Mouse (Mus musculus): Measurements from ENCODE around the gene Crtc3. TPM values are rescaled to one million over a fixed set of nuclear protein-coding genes. Genes with fewer than 3 reads are reported as not detected.

The Crtc3 gene
- polyA plus RNA-seq, 1 experiment from 2014 or later = 4.1 TPM

- no peaks in the 10 kb centered on the region for H3K27me3 ChIP-seq (ENCODE audit: insufficient read depth, low read length)
- no peaks in the 10 kb centered on the region for H3K36me3 ChIP-seq (replicated peaks; ENCODE audit: insufficient read depth, low read length)
- no peaks in the 10 kb centered on the region for H3K9me3 ChIP-seq (ENCODE audit: low read length)
- TF ChIP-seq EP300 (IDR thresholded peaks at IDR 0.05; ENCODE audit: low read depth) (no peak), CTCF (IDR thresholded peaks at IDR 0.05; ENCODE audit: low read depth) (no peak)
- no peak overlapping the region for H3K9ac ChIP-seq (replicated peaks)
- no peak for DNase-seq
- H3K4me1 ChIP-seq (ENCODE audit: insufficient read depth) = peaks cover 26% of the 10 kb centered on the region
- ATAC-seq = no peak
- H3K4me3 ChIP-seq (ENCODE audit: low read depth, low read length) = no peak overlapping the region
- WGBS (ENCODE audit: insufficient replicate concordance) = 75% methylated on average over 8 of the region's 8 CpGs
- H3K27ac ChIP-seq (ENCODE audit: low read depth) = no peak overlapping the region
- H3K4me2 ChIP-seq (ENCODE audit: low read depth, low read length) = no peak overlapping the region
Observed at GRCm38 (mm10) chr7:80657896-80658295, 30.8 kb downstream of the Crtc3 start.

DNA sequence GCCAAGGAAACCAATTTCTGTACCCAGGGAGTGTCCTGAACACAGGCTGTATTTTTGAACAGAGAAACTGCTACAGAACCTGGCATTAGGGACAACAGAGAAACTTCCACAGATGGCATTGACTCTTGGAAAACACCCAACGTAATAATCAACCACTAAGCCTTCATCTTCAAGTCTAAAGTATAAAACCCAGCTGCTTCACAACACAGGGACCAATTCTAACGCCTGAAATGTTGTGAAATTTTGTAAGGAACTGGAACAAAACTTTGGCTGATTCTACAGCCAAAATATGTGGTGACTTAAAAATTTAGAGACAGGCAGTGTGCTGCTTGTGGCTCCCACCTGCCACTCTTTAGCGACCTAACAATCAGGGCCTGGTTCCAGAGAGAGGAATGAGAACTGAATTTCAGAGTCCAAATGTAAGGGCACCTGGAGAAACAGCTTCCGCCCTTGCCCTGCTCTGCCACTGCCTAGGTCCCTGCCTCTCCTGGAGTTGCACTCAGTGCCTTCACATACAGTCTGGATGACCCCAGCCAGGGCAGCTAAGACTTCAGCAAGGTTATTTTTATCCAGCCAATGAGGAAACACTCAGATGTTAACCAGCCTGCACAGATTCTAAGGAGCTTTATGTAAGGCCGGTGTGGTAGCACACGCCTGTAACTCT is 33.2 kb downstream of the Crtc3 start:
- no peak overlapping the region for H3K4me3 ChIP-seq (ENCODE audit: low read depth, low read length)
- DNase-seq (no peak), ATAC-seq (no peak)
- no peak for TF ChIP-seq EP300 (IDR thresholded peaks at IDR 0.05; ENCODE audit: low read depth)
- no peak for TF ChIP-seq CTCF (IDR thresholded peaks at IDR 0.05; ENCODE audit: low read depth)
- H3K36me3 ChIP-seq (replicated peaks; ENCODE audit: insufficient read depth, low read length) = no peaks in the 10 kb centered on the region
- no peaks in the 10 kb centered on the region for H3K27me3 ChIP-seq (ENCODE audit: insufficient read depth, low read length)
- WGBS (ENCODE audit: insufficient replicate concordance) = 67% methylated on average over 6 of the region's 6 CpGs
- no peak overlapping the region for H3K9ac ChIP-seq (replicated peaks)
- H3K27ac ChIP-seq (ENCODE audit: low read depth) = no peak overlapping the region
- H3K9me3 ChIP-seq (ENCODE audit: low read length) = no peaks in the 10 kb centered on the region
- H3K4me1 ChIP-seq (ENCODE audit: insufficient read depth) = peaks cover 31% of the 10 kb centered on the region
- H3K4me2 ChIP-seq (ENCODE audit: low read depth, low read length) = no peak overlapping the region

DNA sequence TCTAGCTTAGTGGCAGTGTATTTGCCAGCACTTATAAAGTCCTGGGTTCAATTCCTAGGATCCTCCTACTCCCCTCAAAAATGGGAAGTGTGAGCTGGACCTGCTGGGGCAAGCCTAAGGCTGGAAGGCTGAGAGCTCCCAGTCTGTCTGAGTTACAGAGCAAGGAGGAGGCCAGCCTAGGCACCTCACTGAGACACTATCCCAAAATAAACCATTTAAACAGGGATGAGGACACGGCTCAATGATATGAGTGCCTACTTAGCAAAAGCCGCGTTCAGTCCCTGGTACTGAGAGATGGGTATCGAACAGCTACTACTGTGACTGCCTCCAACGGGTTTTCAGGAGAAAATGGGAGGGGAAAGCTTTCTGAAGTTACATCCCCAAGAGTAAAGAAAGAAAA is 33.8 kb downstream of the Crtc3 start:
- H3K4me3 ChIP-seq (ENCODE audit: low read depth, low read length) = no peak overlapping the region
- H3K4me1 ChIP-seq (ENCODE audit: insufficient read depth) = peaks cover 31% of the 10 kb centered on the region
- no peak overlapping the region for H3K27ac ChIP-seq (ENCODE audit: low read depth)
- TF ChIP-seq EP300 (IDR thresholded peaks at IDR 0.05; ENCODE audit: low read depth) (no peak), CTCF (IDR thresholded peaks at IDR 0.05; ENCODE audit: low read depth) (no peak)
- H3K9me3 ChIP-seq (ENCODE audit: low read length) = no peaks in the 10 kb centered on the region
- H3K36me3 ChIP-seq (replicated peaks; ENCODE audit: insufficient read depth, low read length) = no peaks in the 10 kb centered on the region
- ATAC-seq = no peak
- 88% methylated on average over 5 of the region's 5 CpGs for WGBS (ENCODE audit: insufficient replicate concordance)
- H3K27me3 ChIP-seq (ENCODE audit: insufficient read depth, low read length) = no peaks in the 10 kb centered on the region
- H3K9ac ChIP-seq (replicated peaks) = no peak overlapping the region
- no peak overlapping the region for H3K4me2 ChIP-seq (ENCODE audit: low read depth, low read length)
- no peak for DNase-seq

DNA sequence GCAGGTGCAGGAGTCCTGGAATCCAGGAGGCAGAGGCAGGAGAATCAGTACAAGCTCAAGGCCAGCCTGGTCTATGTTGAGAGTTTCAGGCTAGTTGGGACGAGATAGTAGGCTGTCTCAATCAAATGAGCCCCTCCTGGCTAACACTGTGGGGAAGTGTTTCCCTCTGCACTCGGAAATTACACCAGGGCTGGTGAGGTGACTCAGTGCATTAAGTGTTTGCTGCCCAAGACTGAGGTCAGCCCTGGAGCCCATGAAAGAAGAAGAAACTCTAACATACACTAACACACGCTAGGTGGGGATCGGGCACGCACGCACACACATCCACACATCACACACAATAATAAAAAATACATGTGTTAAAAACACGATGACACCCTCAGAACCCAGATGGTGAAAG is 34.3 kb downstream of the Crtc3 start:
- no peak for DNase-seq
- TF ChIP-seq CTCF (IDR thresholded peaks at IDR 0.05; ENCODE audit: low read depth) (no peak), EP300 (IDR thresholded peaks at IDR 0.05; ENCODE audit: low read depth) (no peak)
- no peak; the same call in 1 of the 2 replicates for ATAC-seq
- H3K4me3 ChIP-seq (ENCODE audit: low read depth, low read length) = no peak overlapping the region
- no peaks in the 10 kb centered on the region for H3K9me3 ChIP-seq (ENCODE audit: low read length)
- no peak overlapping the region for H3K9ac ChIP-seq (replicated peaks)
- no peaks in the 10 kb centered on the region for H3K27me3 ChIP-seq (ENCODE audit: insufficient read depth, low read length)
- H3K27ac ChIP-seq (ENCODE audit: low read depth) = peak overlapping the region; percentile 48; the same call in 1 of the 2 replicates
- WGBS (ENCODE audit: insufficient replicate concordance) = 69% methylated on average over 7 of the region's 7 CpGs
- H3K4me2 ChIP-seq (ENCODE audit: low read depth, low read length) = no peak overlapping the region
- H3K36me3 ChIP-seq (replicated peaks; ENCODE audit: insufficient read depth, low read length) = no peaks in the 10 kb centered on the region
- peaks cover 31% of the 10 kb centered on the region for H3K4me1 ChIP-seq (ENCODE audit: insufficient read depth)

GRCm38 (mm10) chr7:80653971-80654370 is 34.7 kb downstream of the Crtc3 start:
- no peak for TF ChIP-seq CTCF (IDR thresholded peaks at IDR 0.05; ENCODE audit: low read depth)
- TF ChIP-seq EP300 (IDR thresholded peaks at IDR 0.05; ENCODE audit: low read depth) = no peak
- DNase-seq (no peak), ATAC-seq (no peak)
- no peaks in the 10 kb centered on the region for H3K36me3 ChIP-seq (replicated peaks; ENCODE audit: insufficient read depth, low read length)
- no peak overlapping the region for H3K9ac ChIP-seq (replicated peaks)
- H3K27ac ChIP-seq (ENCODE audit: low read depth) = peak overlapping the region; percentile 48; the same call in 1 of the 2 replicates
- H3K4me2 ChIP-seq (ENCODE audit: low read depth, low read length) = no peak overlapping the region
- peaks cover 31% of the 10 kb centered on the region for H3K4me1 ChIP-seq (ENCODE audit: insufficient read depth)
- H3K9me3 ChIP-seq (ENCODE audit: low read length) = no peaks in the 10 kb centered on the region
- WGBS (ENCODE audit: insufficient replicate concordance) = 74% methylated on average over 7 of the region's 7 CpGs
- no peaks in the 10 kb centered on the region for H3K27me3 ChIP-seq (ENCODE audit: insufficient read depth, low read length)
- no peak overlapping the region for H3K4me3 ChIP-seq (ENCODE audit: low read depth, low read length)

DNA sequence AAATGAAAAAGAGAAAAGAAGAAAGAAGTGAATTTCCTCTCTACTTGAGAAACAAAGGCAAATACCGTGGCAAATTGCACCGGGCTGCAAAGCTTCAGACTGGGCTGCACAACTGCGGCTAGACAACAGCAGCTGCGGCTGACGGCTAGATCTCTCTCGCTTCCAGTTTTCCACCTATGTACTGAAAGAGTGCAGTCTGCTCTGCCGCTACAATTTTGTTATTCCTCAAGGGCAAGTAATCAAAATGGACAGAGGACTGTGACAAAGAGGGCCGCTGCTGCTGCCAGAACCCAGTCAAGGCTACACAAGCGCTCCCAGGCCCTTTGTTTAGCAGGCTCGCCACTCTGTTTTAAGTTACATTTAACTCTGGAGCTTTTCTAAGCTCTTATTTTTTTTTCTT is 35.6 kb downstream of the Crtc3 start:
- Histone ChIP-seq H3K9ac (replicated peaks) (no peak overlapping the region), H3K36me3 (replicated peaks; ENCODE audit: insufficient read depth, low read length) (no peaks in the 10 kb centered on the region), H3K27me3 (ENCODE audit: insufficient read depth, low read length) (no peaks in the 10 kb centered on the region), H3K27ac (ENCODE audit: low read depth) (0 out of 2 replicates have a peak overlapping the region, but pooled peaks have one; percentile 24), H3K4me2 (ENCODE audit: low read depth, low read length) (peak overlapping the region; percentile 27; the same call in 1 of the 2 replicates), H3K4me1 (ENCODE audit: insufficient read depth) (peaks cover 33% of the 10 kb centered on the region), H3K9me3 (ENCODE audit: low read length) (no peaks in the 10 kb centered on the region), H3K4me3 (ENCODE audit: low read depth, low read length) (no peak overlapping the region)
- DNase-seq (no peak), ATAC-seq (no peak)
- 79% methylated on average over 10 of the region's 10 CpGs for WGBS (ENCODE audit: insufficient replicate concordance)
- TF ChIP-seq EP300 (IDR thresholded peaks at IDR 0.05; ENCODE audit: low read depth) (no peak), CTCF (IDR thresholded peaks at IDR 0.05; ENCODE audit: low read depth) (no peak)

Data from liver, postnatal 0 days (tissue).